ENCODE assay signal across 15 mouse cellular contexts in genomic region chr7:45119780-45120709, GRCm38 (mm10). TPM values are rescaled to one million over a fixed set of nuclear protein-coding genes. Genes with fewer than 3 reads are reported as not detected.
DNase-seq lines count a peak whose midpoint lies in the region; ATAC-seq and TF ChIP-seq lines count a peak whose summit lies in the region.
"Had no signal": no experiment of that assay in that cellular context is flagged by ENCODE, and none has a peak within 500 bp of the region (broad histone marks: within the 10 kb centered on the region; RNA-seq: fewer than 3 reads in every experiment).

No protein-coding gene starts in this region.

- no peak for TF ChIP-seq POLR2A in heart, adult 2 months (IDR thresholded peaks at IDR 0.05; ENCODE audit: insufficient read depth, low read depth, low read length)
- TF ChIP-seq POLR2A in cerebellum, adult 2 months (IDR thresholded peaks at IDR 0.05; ENCODE audit: borderline replicate concordance, insufficient read depth, low read length) = no peak

- peaks cover 10% of the 10 kb centered on the region; the same call in 1 of the 2 replicates for H3K36me3 ChIP-seq in heart, adult 2 months (ENCODE audit: control insufficient read depth, insufficient read depth, low read length)
- H3K36me3 ChIP-seq in midbrain, embryonic 10.5 days = peaks cover 68% of the 10 kb centered on the region
- peaks cover 38% of the 10 kb centered on the region for H3K36me3 ChIP-seq in midbrain, embryonic 15.5 days (replicated peaks)
- peaks cover 42% of the 10 kb centered on the region for H3K36me3 ChIP-seq in ES-E14 (ENCODE audit: control insufficient read depth, insufficient read depth, low read length, poor library complexity, severe bottlenecking)

- ATAC-seq in midbrain, embryonic 15.5 days (replicated peaks) = no peak

- peak overlapping the region; percentile 93 for H3K27ac ChIP-seq in heart, adult 2 months
- H3K27ac ChIP-seq in midbrain, embryonic 10.5 days (replicated peaks) = no peak overlapping the region; the same call in 1 of the 2 replicates
- no peak overlapping the region for H3K27ac ChIP-seq in midbrain, embryonic 15.5 days
- peak overlapping the region; percentile 48; the same call in 1 of the 2 replicates for H3K27ac ChIP-seq in ES-E14 (ENCODE audit: insufficient read depth, low read depth, low read length, poor library complexity, severe bottlenecking)
- no peak overlapping the region for H3K27ac ChIP-seq in cerebellum, adult 2 months (ENCODE audit: insufficient read depth, low read length)

- DNase-seq in heart, adult 2 months = peak in 1 of 2 experiments; percentile 14
- no peak for DNase-seq in heart, postnatal 25 days (ENCODE audit: low spot score)
- no peak for DNase-seq in midbrain, embryonic 10.5 days (ENCODE audit: low spot score)
- DNase-seq in ES-E14 (ENCODE audit: low read depth, low spot score) = no peak
- DNase-seq in naive thymus-derived CD4-positive, alpha-beta T cell, adult 2 months (ENCODE audit: low read depth) = peak; percentile 58
- no peak for DNase-seq in left cerebral cortex, adult 18-20 months (ENCODE audit: low spot score in 2 of 2)
- no peak for DNase-seq in cerebellum, adult 2 months
- DNase-seq: gastrocnemius, postnatal 14 days; kidney, postnatal 14 days; left cerebral cortex, postnatal 4 days; lung, postnatal 36 days; right cerebral cortex, postnatal 14 days had no signal

- no peak overlapping the region for H3K4me2 ChIP-seq in midbrain, embryonic 15.5 days

- no peaks in the 10 kb centered on the region for H3K9me3 ChIP-seq in midbrain, embryonic 10.5 days (replicated peaks)
- no peaks in the 10 kb centered on the region for H3K9me3 ChIP-seq in midbrain, embryonic 15.5 days
- no peaks in the 10 kb centered on the region for H3K9me3 ChIP-seq in ES-E14 (ENCODE audit: control insufficient read depth, insufficient read depth, low read depth, low read length)
- H3K9me3 ChIP-seq: hindbrain, embryonic 10.5 days had no signal

- H3K9ac ChIP-seq in heart, adult 2 months (ENCODE audit: low read depth, low read length) = no peak overlapping the region
- H3K9ac ChIP-seq in midbrain, embryonic 15.5 days = no peak overlapping the region
- H3K9ac ChIP-seq in ES-E14 (ENCODE audit: insufficient read depth, low read depth, low read length, poor library complexity, severe bottlenecking) = no peak overlapping the region

- no peaks in the 10 kb centered on the region for H3K79me2 ChIP-seq in heart, adult 2 months (replicated peaks; ENCODE audit: control insufficient read depth, insufficient read depth, low read length)

- TF ChIP-seq CTCF in heart, adult 2 months (IDR thresholded peaks at IDR 0.05) = no peak
- no peak for TF ChIP-seq CTCF in cerebellum, adult 2 months (IDR thresholded peaks at IDR 0.05; ENCODE audit: borderline replicate concordance, insufficient read depth, low read depth, low read length)

- no peak for TF ChIP-seq EP300 in heart, adult 2 months (IDR thresholded peaks at IDR 0.05; ENCODE audit: insufficient read depth, low read depth, low read length)

- intact Hi-C loops in heart, adult 2 months (cut with DNase I) = loop anchor here (2.0 to 5.0 kb wide), 2 partner anchors 17 to 103 kb away; partner anchors contain the start of genes Fcgrt, Rras and Scaf1
- intact Hi-C loops in heart, postnatal 25 days (cut with DNase I) = loop anchor here (2.0 kb wide), 1 partner anchor 15 kb away; no protein-coding TSS in a partner anchor

- no peaks in the 10 kb centered on the region for H3K27me3 ChIP-seq in heart, adult 2 months (ENCODE audit: control insufficient read depth, insufficient read depth, low read length)
- no peaks in the 10 kb centered on the region for H3K27me3 ChIP-seq in midbrain, embryonic 10.5 days (ENCODE audit: low read depth, poor library complexity, severe bottlenecking)
- no peaks in the 10 kb centered on the region for H3K27me3 ChIP-seq in midbrain, embryonic 15.5 days (replicated peaks)
- no peaks in the 10 kb centered on the region for H3K27me3 ChIP-seq in cerebellum, adult 2 months (ENCODE audit: control insufficient read depth, insufficient read depth, low read length)

- 78% methylated on average over 5 of the region's 5 CpGs for WGBS in heart, adult 2 months
- 86% methylated on average over 5 of the region's 5 CpGs for WGBS in midbrain, embryonic 10.5 days
- WGBS in midbrain, embryonic 15.5 days = 77% methylated on average over 5 of the region's 5 CpGs
- 74% methylated on average over 5 of the region's 5 CpGs for WGBS in cerebellum, adult 2 months

- in situ Hi-C loops in ES-E14 (cut with MboI; ENCODE audit: low sequenced_read_pairs in 2 of 2, unreplicated experiment in 2 of 2) = no loop called here

- H3K4me3 ChIP-seq in heart, adult 2 months = no peak overlapping the region
- peak overlapping the region; percentile 1; the same call in 1 of the 2 replicates for H3K4me3 ChIP-seq in midbrain, embryonic 10.5 days
- no peak overlapping the region for H3K4me3 ChIP-seq in midbrain, embryonic 15.5 days
- no peak overlapping the region for H3K4me3 ChIP-seq in ES-E14 (ENCODE audit: insufficient read depth in 1 of 2, low read depth in 1 of 2, low read length in 2 of 2, poor library complexity in 1 of 2, severe bottlenecking in 1 of 2)
- no peak overlapping the region for H3K4me3 ChIP-seq in cerebellum, adult 2 months (replicated peaks; ENCODE audit: insufficient read depth, low read depth, low read length)
- H3K4me3 ChIP-seq: myocyte had no signal

- peaks cover 12% of the 10 kb centered on the region for H3K4me1 ChIP-seq in heart, adult 2 months (ENCODE audit: control insufficient read depth, insufficient read depth, low read length)
- H3K4me1 ChIP-seq in midbrain, embryonic 10.5 days = peaks cover 38% of the 10 kb centered on the region
- peaks cover 20% of the 10 kb centered on the region for H3K4me1 ChIP-seq in midbrain, embryonic 15.5 days
- H3K4me1 ChIP-seq in ES-E14 (ENCODE audit: control insufficient read depth in 2 of 2, insufficient read depth in 2 of 2, low read length in 2 of 2, poor library complexity in 1 of 2) = peaks cover 0 to 19% of the 10 kb centered on the region in 2 experiments; a peak in 2 of 4 replicates
- peaks cover 5% of the 10 kb centered on the region; the same call in 1 of the 2 replicates for H3K4me1 ChIP-seq in cerebellum, adult 2 months (ENCODE audit: control insufficient read depth, insufficient read depth, low read length)

TF ChIP-seq in ES-E14, 5 proteins besides CTCF, POLR2A, EP300 and RAD21:
- no peak for TF ChIP-seq CHD2 (IDR thresholded peaks at IDR 0.05; ENCODE audit: low read depth, low read length)
- TF ChIP-seq HCFC1 (IDR thresholded peaks at IDR 0.05; ENCODE audit: borderline replicate concordance, insufficient read depth, low read length) = no peak
- no peak for TF ChIP-seq MAFK (IDR thresholded peaks at IDR 0.05; ENCODE audit: insufficient read depth, low read depth, low read length)
- no peak for TF ChIP-seq ZNF384 (IDR thresholded peaks at IDR 0.05; ENCODE audit: low read depth, low read length)
- TF ChIP-seq ZC3H11A (IDR thresholded peaks at IDR 0.05; ENCODE audit: borderline replicate concordance, low read depth, low read length) = no peak

RNA-seq across cellular contexts. Expression of gene Rps11, which starts 4.2 kb away (rescaled TPM):
- 100 to 1,000 TPM; 534 to 613 TPM for total RNA-seq in heart, adult 2 months (2021)
- polyA plus RNA-seq in heart, adult 2 months (2012; rRNA removed) = 186 and 258 TPM in 2 replicates
- total RNA-seq in heart, postnatal 25 days (2021) = 100 to 1,000 TPM; 517 to 569 TPM
- polyA plus RNA-seq in midbrain, embryonic 10.5 days (2016; fragmentation: Nextera tagmentation; extraction: Ambion mirVana) = 1,493 and 1,787 TPM in 2 replicates
- 742 and 762 TPM in 2 replicates for polyA plus RNA-seq in midbrain, embryonic 15.5 days (2015; fragmentation: Nextera tagmentation; extraction: Ambion mirVana)
- total RNA-seq in ES-E14 (2012; rRNA removed) = 1,746 and 1,854 TPM in 2 replicates
- 100 to 1,000 TPM; 474 to 479 TPM for total RNA-seq in left cerebral cortex, adult 18-20 months (2021)
- polyA plus RNA-seq in cerebellum, adult 2 months (2012; rRNA removed) = 392 and 433 TPM in 2 replicates

RNA-seq across cellular contexts. Expression of gene Rpl13a, which starts 8.5 kb away (rescaled TPM):
- 100 to 1,000 TPM; 561 to 659 TPM for total RNA-seq in heart, adult 2 months (2021)
- polyA plus RNA-seq in heart, adult 2 months (2012; rRNA removed) = 915 and 1,061 TPM in 2 replicates
- total RNA-seq in heart, postnatal 25 days (2021) = 100 to 1,000 TPM; 613 to 620 TPM
- 1,083 and 1,243 TPM in 2 replicates for polyA plus RNA-seq in midbrain, embryonic 10.5 days (2016; fragmentation: Nextera tagmentation; extraction: Ambion mirVana)
- polyA plus RNA-seq in midbrain, embryonic 15.5 days (2015; fragmentation: Nextera tagmentation; extraction: Ambion mirVana) = 582 and 606 TPM in 2 replicates
- 3,971 and 5,136 TPM in 2 replicates for total RNA-seq in ES-E14 (2012; rRNA removed)
- 100 to 1,000 TPM; 712 to 811 TPM for total RNA-seq in left cerebral cortex, adult 18-20 months (2021)
- polyA plus RNA-seq in cerebellum, adult 2 months (2012; rRNA removed) = 1,090 and 1,228 TPM in 2 replicates

RNA-seq across cellular contexts. Expression of gene Gm45713, which starts 16.0 kb away (rescaled TPM):
- total RNA-seq in heart, adult 2 months (2021) = under 1 TPM in 1 of 2 experiments, not detected in 1; 0.80 TPM
- 4.5 and 4.6 TPM in 2 replicates for polyA plus RNA-seq in heart, adult 2 months (2012; rRNA removed)
- not detected for total RNA-seq in heart, postnatal 25 days (2021)
- 0.11 and 0.19 TPM in 2 replicates for polyA plus RNA-seq in midbrain, embryonic 10.5 days (2016; fragmentation: Nextera tagmentation; extraction: Ambion mirVana)
- not detected in 2 replicates for polyA plus RNA-seq in midbrain, embryonic 15.5 days (2015; fragmentation: Nextera tagmentation; extraction: Ambion mirVana)
- total RNA-seq in ES-E14 (2012; rRNA removed) = 0.36 and 0.90 TPM in 2 replicates
- total RNA-seq in left cerebral cortex, adult 18-20 months (2021) = not detected
- polyA plus RNA-seq in cerebellum, adult 2 months (2012; rRNA removed) = 0.16 TPM in 1 of 2 replicates, not detected in the other
- total RNA-seq: gastrocnemius, postnatal 14 days had no signal

RNA-seq across cellular contexts. Expression of gene Flt3l, which starts 16.2 kb away (rescaled TPM):
- 1 to 10 TPM; 5.5 to 6.4 TPM for total RNA-seq in heart, adult 2 months (2021)
- 47.4 and 59.1 TPM in 2 replicates for polyA plus RNA-seq in heart, adult 2 months (2012; rRNA removed)
- 10 to 100 TPM in 1 of 2 experiments, 1 to 10 TPM in 1; 5.3 to 15.0 TPM for total RNA-seq in heart, postnatal 25 days (2021)
- polyA plus RNA-seq in midbrain, embryonic 10.5 days (2016; fragmentation: Nextera tagmentation; extraction: Ambion mirVana) = 1.1 and 1.4 TPM in 2 replicates
- polyA plus RNA-seq in midbrain, embryonic 15.5 days (2015; fragmentation: Nextera tagmentation; extraction: Ambion mirVana) = 2.1 and 2.3 TPM in 2 replicates
- 1.8 and 1.9 TPM in 2 replicates for total RNA-seq in ES-E14 (2012; rRNA removed)
- 1 to 10 TPM; 8.4 to 9.7 TPM for total RNA-seq in left cerebral cortex, adult 18-20 months (2021)
- polyA plus RNA-seq in cerebellum, adult 2 months (2012; rRNA removed) = 24.4 and 28.4 TPM in 2 replicates

RNA-seq across cellular contexts. Expression of gene Fcgrt, which starts 16.4 kb away (rescaled TPM):
- total RNA-seq in heart, adult 2 months (2021) = 10 to 100 TPM; 60.3 to 67.5 TPM
- 82.8 and 100 TPM in 2 replicates for polyA plus RNA-seq in heart, adult 2 months (2012; rRNA removed)
- 10 to 100 TPM; 66.1 to 71.7 TPM for total RNA-seq in heart, postnatal 25 days (2021)
- 12.0 and 15.3 TPM in 2 replicates for polyA plus RNA-seq in midbrain, embryonic 10.5 days (2016; fragmentation: Nextera tagmentation; extraction: Ambion mirVana)
- 32.0 and 36.8 TPM in 2 replicates for polyA plus RNA-seq in midbrain, embryonic 15.5 days (2015; fragmentation: Nextera tagmentation; extraction: Ambion mirVana)
- 10.6 and 15.1 TPM in 2 replicates for total RNA-seq in ES-E14 (2012; rRNA removed)
- total RNA-seq in left cerebral cortex, adult 18-20 months (2021) = 10 to 100 TPM; 19.6 to 20.1 TPM
- 32.1 and 33.7 TPM in 2 replicates for polyA plus RNA-seq in cerebellum, adult 2 months (2012; rRNA removed)

Comparison
In these comparisons a context has a peak if more than half of its experiments do, and no peak if none do; other contexts are left out.
1. H3K27ac ChIP-seq: peak in heart, adult 2 months (single experiment) and ES-E14 (single experiment); none in midbrain, embryonic 10.5 days (single experiment), midbrain, embryonic 15.5 days (single experiment) and cerebellum, adult 2 months (single experiment).